9 mouse cellular contexts compared by ENCODE assay signal in genomic region chr2:25197191-25197590, GRCm38 (mm10). TPM values are rescaled to one million over a fixed set of nuclear protein-coding genes. Genes with fewer than 3 reads are reported as not detected.
DNase-seq lines count a peak whose midpoint lies in the region; ATAC-seq and TF ChIP-seq lines count a peak whose summit lies in the region.
"Had no signal": no experiment of that assay in that cellular context is flagged by ENCODE, and none has a peak within 500 bp of the region (broad histone marks: within the 10 kb centered on the region; RNA-seq: fewer than 3 reads in every experiment).

No protein-coding gene starts in this region.

- peaks cover 43% of the 10 kb centered on the region for H3K36me3 ChIP-seq in hindbrain, embryonic 14.5 days (replicated peaks; ENCODE audit: control insufficient read depth, insufficient read depth)
- H3K36me3 ChIP-seq in hindbrain, embryonic 13.5 days, result peaks cover 44% of the 10 kb centered on the region
- H3K36me3 ChIP-seq in E14TG2a.4 (ENCODE audit: insufficient read depth, low read length), result peaks cover 54% of the 10 kb centered on the region
- peaks cover 41% of the 10 kb centered on the region for H3K36me3 ChIP-seq in heart, embryonic 14.5 days (ENCODE audit: control insufficient read depth, insufficient read depth, low read length)

- no peak overlapping the region for H3K4me3 ChIP-seq in hindbrain, embryonic 14.5 days (replicated peaks; ENCODE audit: low read length)
- H3K4me3 ChIP-seq in hindbrain, embryonic 13.5 days, result no peak overlapping the region
- H3K4me3 ChIP-seq in E14TG2a.4 (replicated peaks; ENCODE audit: low read length), result peak overlapping the region; percentile 81
- H3K4me3 ChIP-seq in heart, embryonic 14.5 days (ENCODE audit: control insufficient read depth in 1 of 2, insufficient read depth in 1 of 2, low read depth in 1 of 2, low read length in 2 of 2), result no peak overlapping the region
- H3K4me3 ChIP-seq in lung, adult 2 months (replicated peaks; ENCODE audit: extremely low read depth, low read depth, low read length), result peak overlapping the region; percentile 61

- H3K27ac ChIP-seq in hindbrain, embryonic 14.5 days, result no peak overlapping the region
- no peak overlapping the region for H3K27ac ChIP-seq in hindbrain, embryonic 13.5 days
- peak overlapping the region; percentile 75 to 82 for H3K27ac ChIP-seq in heart, embryonic 14.5 days (replicated peaks in 1 of 2; ENCODE audit: control insufficient read depth in 1 of 2, insufficient read depth in 1 of 2, low read depth in 2 of 2, low read length in 2 of 2)

- no peak for TF ChIP-seq POLR2A in lung, adult 2 months (IDR thresholded peaks at IDR 0.05; ENCODE audit: borderline replicate concordance, extremely low read depth, low read depth, low read length)

- 30% methylated on average over 2 of the region's 2 CpGs for WGBS in hindbrain, embryonic 14.5 days
- WGBS in hindbrain, embryonic 13.5 days, result 25% methylated on average over 2 of the region's 2 CpGs
- 24% methylated on average over 2 of the region's 2 CpGs for WGBS in heart, embryonic 14.5 days
- WGBS in lung, adult 2 months, result 16% methylated on average over 2 of the region's 2 CpGs

- peaks cover 25% of the 10 kb centered on the region for H3K27me3 ChIP-seq in hindbrain, embryonic 14.5 days (ENCODE audit: control insufficient read depth, insufficient read depth, low read length)
- peaks cover 42% of the 10 kb centered on the region for H3K27me3 ChIP-seq in hindbrain, embryonic 13.5 days
- H3K27me3 ChIP-seq in E14TG2a.4 (ENCODE audit: insufficient read depth, low read length), result peaks cover 8% of the 10 kb centered on the region
- peaks cover 5% of the 10 kb centered on the region for H3K27me3 ChIP-seq in heart, embryonic 14.5 days (ENCODE audit: control insufficient read depth, insufficient read depth, low read length)

- no peak for ATAC-seq in hindbrain, embryonic 14.5 days (ENCODE audit: low FRiP score)
- ATAC-seq in hindbrain, embryonic 13.5 days (ENCODE audit: low FRiP score), result no peak
- no peak for ATAC-seq in heart, embryonic 14.5 days (ENCODE audit: insufficient number of reproducible peaks, insufficient read depth, low FRiP score, low read depth)
- no peak for ATAC-seq in monocyte, adult 5-6 weeks (replicated peaks; ENCODE audit: insufficient number of reproducible peaks, low FRiP score, low TSS enrichment, poor library complexity, severe bottlenecking)
- ATAC-seq: forebrain, embryonic 14.5 days had no signal

- no peak for TF ChIP-seq CTCF in E14TG2a.4 (conservative IDR thresholded peaks at IDR 0.05; ENCODE audit: low read length)
- TF ChIP-seq CTCF in lung, adult 2 months (IDR thresholded peaks at IDR 0.05; ENCODE audit: insufficient read depth, low read length), result no peak

- 0 out of 2 replicates have a peak overlapping the region, but pooled peaks have one; percentile 4 for H3K4me2 ChIP-seq in hindbrain, embryonic 14.5 days (replicated peaks)
- H3K4me2 ChIP-seq in hindbrain, embryonic 13.5 days, result no peak overlapping the region
- H3K4me2 ChIP-seq in heart, embryonic 14.5 days (ENCODE audit: low read length), result peak overlapping the region; percentile 72

- H3K4me1 ChIP-seq in hindbrain, embryonic 14.5 days (replicated peaks; ENCODE audit: control insufficient read depth, insufficient read depth, low read length), result no peaks in the 10 kb centered on the region
- H3K4me1 ChIP-seq in hindbrain, embryonic 13.5 days (replicated peaks), result peaks cover 12% of the 10 kb centered on the region
- H3K4me1 ChIP-seq in E14TG2a.4 (replicated peaks; ENCODE audit: low read depth, low read length), result peaks cover 70% of the 10 kb centered on the region
- peaks cover 9 to 26% of the 10 kb centered on the region in 2 experiments; a peak in 3 of 4 replicates for H3K4me1 ChIP-seq in heart, embryonic 14.5 days (ENCODE audit: control insufficient read depth in 2 of 2, insufficient read depth in 2 of 2, low read length in 2 of 2)
- H3K4me1 ChIP-seq in lung, adult 2 months (ENCODE audit: control insufficient read depth, insufficient read depth, low read length), result peaks cover 26% of the 10 kb centered on the region

- H3K9me3 ChIP-seq in hindbrain, embryonic 14.5 days (ENCODE audit: control insufficient read depth, low read length), result no peaks in the 10 kb centered on the region
- no peaks in the 10 kb centered on the region for H3K9me3 ChIP-seq in hindbrain, embryonic 13.5 days
- H3K9me3 ChIP-seq in E14TG2a.4 (ENCODE audit: low read length), result no peaks in the 10 kb centered on the region
- H3K9me3 ChIP-seq in heart, embryonic 14.5 days (ENCODE audit: control insufficient read depth, low read length), result no peaks in the 10 kb centered on the region

- no peak for DNase-seq in hindbrain, embryonic 14.5 days (ENCODE audit: low spot score)
- no peak for DNase-seq in lung, adult 2 months
- no peak for DNase-seq in cerebellum, adult 11-12 months
- DNase-seq in adrenal gland, adult 8-10 months, result no peak

- H3K9ac ChIP-seq in hindbrain, embryonic 14.5 days, result no peak overlapping the region
- no peak overlapping the region for H3K9ac ChIP-seq in hindbrain, embryonic 13.5 days
- H3K9ac ChIP-seq in heart, embryonic 14.5 days (ENCODE audit: low read length), result no peak overlapping the region

RNA-seq across cellular contexts. Expression of gene Tor4a, which starts 0.5 kb away (rescaled TPM):
- 2.0 and 2.2 TPM in 2 replicates for polyA plus RNA-seq in hindbrain, embryonic 14.5 days (2014; fragmentation: Nextera tagmentation; extraction: Ambion mirVana)
- 1.6 and 1.9 TPM in 2 replicates for polyA plus RNA-seq in hindbrain, embryonic 13.5 days (2015; fragmentation: Nextera tagmentation; extraction: Ambion mirVana)
- polyA plus RNA-seq in heart, embryonic 14.5 days (2014; fragmentation: Nextera tagmentation; extraction: Ambion mirVana), result 6.5 and 8.0 TPM in 2 replicates
- 52.8 and 54.9 TPM in 2 replicates for polyA plus RNA-seq in lung, adult 2 months (2012; rRNA removed)
- 28.8 to 64.7 TPM (median 31.0 TPM) in 3 replicates for total RNA-seq in monocyte, adult 5-6 weeks (2017)
- total RNA-seq in adrenal gland, adult 8-10 months (2022), result 10 to 100 TPM; 27.4 to 35.0 (median 31.7) TPM

RNA-seq across cellular contexts. Expression of gene Nelfb, which starts 14.1 kb away (rescaled TPM):
- polyA plus RNA-seq in hindbrain, embryonic 14.5 days (2014; fragmentation: Nextera tagmentation; extraction: Ambion mirVana), result 88.0 and 91.6 TPM in 2 replicates
- polyA plus RNA-seq in hindbrain, embryonic 13.5 days (2015; fragmentation: Nextera tagmentation; extraction: Ambion mirVana), result 98.3 and 104 TPM in 2 replicates
- polyA plus RNA-seq in heart, embryonic 14.5 days (2014; fragmentation: Nextera tagmentation; extraction: Ambion mirVana), result 58.4 and 65.9 TPM in 2 replicates
- polyA plus RNA-seq in lung, adult 2 months (2012; rRNA removed), result 58.0 and 94.5 TPM in 2 replicates
- total RNA-seq in monocyte, adult 5-6 weeks (2017), result 82.8 to 113 TPM (median 105 TPM) in 3 replicates
- 10 to 100 TPM; 59.6 to 74.9 (median 68.6) TPM for total RNA-seq in adrenal gland, adult 8-10 months (2022)

RNA-seq across cellular contexts. Expression of gene Nrarp, which starts 16.6 kb away (rescaled TPM):
- polyA plus RNA-seq in hindbrain, embryonic 14.5 days (2014; fragmentation: Nextera tagmentation; extraction: Ambion mirVana), result 15.6 and 19.9 TPM in 2 replicates
- 21.4 and 24.6 TPM in 2 replicates for polyA plus RNA-seq in hindbrain, embryonic 13.5 days (2015; fragmentation: Nextera tagmentation; extraction: Ambion mirVana)
- 11.9 and 13.9 TPM in 2 replicates for polyA plus RNA-seq in heart, embryonic 14.5 days (2014; fragmentation: Nextera tagmentation; extraction: Ambion mirVana)
- 46.0 and 69.2 TPM in 2 replicates for polyA plus RNA-seq in lung, adult 2 months (2012; rRNA removed)
- total RNA-seq in monocyte, adult 5-6 weeks (2017), result 22.3 to 51.8 TPM (median 24.4 TPM) in 3 replicates
- total RNA-seq in adrenal gland, adult 8-10 months (2022), result 1 to 10 TPM; 2.4 to 3.5 (median 2.7) TPM

RNA-seq across cellular contexts. Expression of gene Stpg3, which starts 17.2 kb away (rescaled TPM):
- not detected in 2 replicates for polyA plus RNA-seq in hindbrain, embryonic 14.5 days (2014; fragmentation: Nextera tagmentation; extraction: Ambion mirVana)
- not detected in 2 replicates for polyA plus RNA-seq in hindbrain, embryonic 13.5 days (2015; fragmentation: Nextera tagmentation; extraction: Ambion mirVana)
- polyA plus RNA-seq in heart, embryonic 14.5 days (2014; fragmentation: Nextera tagmentation; extraction: Ambion mirVana), result not detected in 2 replicates
- not detected in 2 replicates for polyA plus RNA-seq in lung, adult 2 months (2012; rRNA removed)
- total RNA-seq in monocyte, adult 5-6 weeks (2017), result not detected in 3 replicates
- total RNA-seq in adrenal gland, adult 8-10 months (2022), result not detected
- polyA plus RNA-seq: forebrain, embryonic 14.5 days had no signal

RNA-seq across cellular contexts. Expression of gene Fam166a, which starts 21.4 kb away (rescaled TPM):
- polyA plus RNA-seq in hindbrain, embryonic 14.5 days (2014; fragmentation: Nextera tagmentation; extraction: Ambion mirVana), result not detected in 2 replicates
- 0.40 and 1.3 TPM in 2 replicates for polyA plus RNA-seq in hindbrain, embryonic 13.5 days (2015; fragmentation: Nextera tagmentation; extraction: Ambion mirVana)
- polyA plus RNA-seq in heart, embryonic 14.5 days (2014; fragmentation: Nextera tagmentation; extraction: Ambion mirVana), result 0.93 TPM in 1 of 2 replicates, not detected in the other
- 0.17 TPM in 1 of 2 replicates, not detected in the other for polyA plus RNA-seq in lung, adult 2 months (2012; rRNA removed)
- not detected in 3 replicates for total RNA-seq in monocyte, adult 5-6 weeks (2017)
- total RNA-seq in adrenal gland, adult 8-10 months (2022), result under 1 TPM in 1 of 4 experiments, not detected in 3; 0.27 TPM

Comparison
In these comparisons a context has a peak if more than half of its experiments do, and no peak if none do; other contexts are left out.
1. H3K27ac ChIP-seq: peak in heart, embryonic 14.5 days (2 of 2); none in hindbrain, embryonic 14.5 days (single experiment) and hindbrain, embryonic 13.5 days (single experiment).
2. H3K4me3 ChIP-seq: peak in E14TG2a.4 (single experiment) and lung, adult 2 months (single experiment); none in hindbrain, embryonic 14.5 days (single experiment), hindbrain, embryonic 13.5 days (single experiment) and heart, embryonic 14.5 days (0 of 2).